Mouse (Mus musculus) heart, embryonic 14.5 days (tissue): Measurements from ENCODE around the gene Pbld2. TPM values are rescaled to one million over a fixed set of nuclear protein-coding genes. Genes with fewer than 3 reads are reported as not detected.

Source experiments
- ATAC-seq: fragments of 200-750 bp; cut with Nextera tagmentation; 2 replicates; pipeline ENCODE4 v1.8.0; 2017; ENCODE audit warnings: low read depth, moderate TSS enrichment; ENCODE audit not compliant: insufficient number of reproducible peaks, insufficient read depth, low FRiP score
- H3K27ac ChIP-seq, 2 experiments: fragments of 200-500 bp in 1 of 2; fragments of 300-500 bp in 1 of 2; sonication (generic) in 1 of 2; replicated peaks in 1 of 2; 2 replicates each; pipeline ENCODE4 v1.5.1; 2012 to 2014; ENCODE audit warnings: low read depth in 2 of 2, low read length in 2 of 2, control low read depth in 1 of 2, mild to moderate bottlenecking in 1 of 2, mixed read lengths in 1 of 2; ENCODE audit not compliant: control insufficient read depth in 1 of 2, insufficient read depth in 1 of 2
- H3K27me3 ChIP-seq: fragments of 300-500 bp; sonication (generic); 2 replicates; pipeline ENCODE4 v1.6.1; 2014; ENCODE audit warnings: mild to moderate bottlenecking, low read length, control low read depth; ENCODE audit not compliant: control insufficient read depth, insufficient read depth
- H3K36me3 ChIP-seq: fragments of 300-500 bp; sonication (generic); 2 replicates; pipeline ENCODE4 v1.6.1; 2014; ENCODE audit warnings: mild to moderate bottlenecking, control low read depth, low read length, mixed read lengths; ENCODE audit not compliant: control insufficient read depth, insufficient read depth
- H3K4me1 ChIP-seq, 2 experiments: fragments of 200-500 bp in 1 of 2; fragments of 300-500 bp in 1 of 2; sonication (generic) in 1 of 2; 2 replicates each; pipeline ENCODE4 v1.6.1; 2012 to 2014; ENCODE audit warnings: low read length in 2 of 2, control low read depth in 1 of 2, mixed read lengths in 1 of 2; ENCODE audit not compliant: control insufficient read depth in 2 of 2, insufficient read depth in 2 of 2
- H3K4me2 ChIP-seq: fragments of 300-500 bp; sonication (generic); 2 replicates; pipeline ENCODE4 v1.6.1; 2014; ENCODE audit warnings: mild to moderate bottlenecking, low read length
- H3K4me3 ChIP-seq, 2 experiments: fragments of 200-500 bp in 1 of 2; fragments of 300-500 bp in 1 of 2; sonication (generic) in 1 of 2; 2 replicates each; pipeline ENCODE4 v1.5.1; 2012 to 2014; ENCODE audit warnings: low read length in 2 of 2, mild to moderate bottlenecking in 2 of 2, control low read depth in 1 of 2, low read depth in 1 of 2, moderate library complexity in 1 of 2; ENCODE audit not compliant: control insufficient read depth in 1 of 2, insufficient read depth in 1 of 2
- H3K9ac ChIP-seq: fragments of 300-500 bp; sonication (generic); 2 replicates; pipeline ENCODE4 v1.6.1; 2014; ENCODE audit warnings: mild to moderate bottlenecking, low read length
- H3K9me3 ChIP-seq: fragments of 300-500 bp; sonication (generic); 2 replicates; pipeline ENCODE4 v1.6.1; 2016; ENCODE audit warnings: low read length, control low read depth; ENCODE audit not compliant: control insufficient read depth
- WGBS: fragments of 180-500 bp; shearing (Covaris S2); extraction: QIAGEN DNeasy Blood & Tissue Kit; methylation state at CpG from one replicate; pipeline ENCODE4 v1.1.7; 2014; 5-methylcytosine and 5-hydroxymethylcytosine counted together
- polyA plus RNA-seq: library from polyadenylated mRNA; unstranded; fragments of >200 nt; fragmentation: Nextera tagmentation; extraction: Ambion mirVana; gene quantifications from 2 replicates; pipeline ENCODE4 v1.2.1, GENCODE M21; 2014

Gene Pbld2
- polyA plus RNA-seq, 1 experiment from 2014 or later = 0.46 TPM

- no peak overlapping the region for H3K27ac ChIP-seq
- no peaks in the 10 kb centered on the region for H3K9me3 ChIP-seq
- H3K4me3 ChIP-seq = no peak overlapping the region
- H3K4me2 ChIP-seq = no peak overlapping the region
- H3K4me1 ChIP-seq = peaks cover 5 to 10% of the 10 kb centered on the region in 2 experiments; a peak in 3 of 4 replicates
- H3K27me3 ChIP-seq = peaks cover 3% of the 10 kb centered on the region; the same call in 1 of the 2 replicates
- no peak for ATAC-seq
- H3K36me3 ChIP-seq = no peaks in the 10 kb centered on the region
- no peak overlapping the region for H3K9ac ChIP-seq
- 78% methylated on average over 7 of the region's 7 CpGs for WGBS
Measured at GRCm38 (mm10) chr10:63091915-63092314, 67.8 kb downstream of the Pbld2 start.

- WGBS = 73% methylated on average over 9 of the region's 10 CpGs
- Histone ChIP-seq H3K27ac (no peak overlapping the region), H3K27me3 (peaks cover 11% of the 10 kb centered on the region), H3K4me2 (no peak overlapping the region), H3K9ac (no peak overlapping the region), H3K4me1 (peaks cover 5 to 10% of the 10 kb centered on the region in 2 experiments; a peak in 3 of 4 replicates), H3K36me3 (no peaks in the 10 kb centered on the region), H3K9me3 (no peaks in the 10 kb centered on the region), H3K4me3 (no peak overlapping the region)
- ATAC-seq = no peak
Measured at GRCm38 (mm10) chr10:63092616-63093550, 68.8 kb downstream of the Pbld2 start.

DNA sequence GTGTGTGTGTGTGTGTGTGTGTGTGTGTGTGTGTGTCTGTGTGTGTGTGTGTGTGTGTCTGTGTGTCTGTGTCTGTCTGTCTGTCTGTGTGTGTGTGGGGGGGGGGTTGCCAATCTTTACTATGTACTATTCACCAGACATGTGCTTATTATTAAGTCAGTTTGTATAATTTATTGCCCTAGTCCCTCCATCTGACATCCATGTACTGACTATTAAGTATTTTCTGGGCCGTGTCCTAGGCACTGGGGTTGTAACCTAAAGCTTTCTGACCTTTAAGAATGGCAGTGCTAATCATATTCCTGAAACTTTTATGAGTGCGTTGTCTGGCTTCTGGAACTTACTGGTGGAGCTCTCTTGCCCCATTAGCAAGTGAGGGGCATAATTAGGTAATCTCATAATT lies 72.6 kb downstream of the Pbld2 start:
- no peak for ATAC-seq
- no peak overlapping the region for H3K27ac ChIP-seq
- peaks cover 44% of the 10 kb centered on the region for H3K27me3 ChIP-seq
- no peaks in the 10 kb centered on the region for H3K36me3 ChIP-seq
- H3K4me1 ChIP-seq = peaks cover 6 to 7% of the 10 kb centered on the region in 2 experiments; a peak in 3 of 4 replicates
- H3K4me3 ChIP-seq = no peak overlapping the region
- H3K9ac ChIP-seq = no peak overlapping the region
- WGBS = 86% methylated on average over 2 of the region's 2 CpGs
- no peaks in the 10 kb centered on the region for H3K9me3 ChIP-seq
- no peak overlapping the region for H3K4me2 ChIP-seq

DNA sequence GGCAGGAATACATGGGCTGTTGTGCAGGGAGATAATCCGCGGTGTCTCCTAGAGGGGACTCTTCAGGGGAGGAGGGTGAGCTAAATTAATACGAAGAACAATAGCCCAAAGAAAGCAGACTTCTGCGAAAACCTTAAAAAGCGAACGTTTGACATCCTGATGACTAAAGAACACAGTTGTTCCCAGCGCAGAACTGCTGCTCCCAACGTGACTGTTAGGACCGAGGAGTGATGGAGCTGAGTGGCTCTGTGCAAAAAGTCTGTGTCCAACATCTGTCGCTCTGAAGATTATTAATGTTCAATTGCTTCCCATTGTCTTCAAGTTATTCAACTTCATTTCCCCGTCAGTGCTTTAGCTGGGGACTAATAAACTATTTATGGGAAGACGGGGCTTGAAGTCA lies 74.1 kb downstream of the Pbld2 start:
- Histone ChIP-seq H3K27ac (no peak overlapping the region), H3K9me3 (no peaks in the 10 kb centered on the region), H3K9ac (no peak overlapping the region), H3K27me3 (peaks cover 46% of the 10 kb centered on the region), H3K4me1 (peaks cover 6 to 7% of the 10 kb centered on the region in 2 experiments; a peak in 3 of 4 replicates), H3K4me2 (no peak overlapping the region), H3K36me3 (no peaks in the 10 kb centered on the region), H3K4me3 (no peak overlapping the region)
- no peak for ATAC-seq
- 68% methylated on average over 12 of the region's 12 CpGs for WGBS

GRCm38 (mm10) chr10:63099521-63099920 lies 75.4 kb downstream of the Pbld2 start, which contains the start of gene Atoh7:
TSS of gene Atoh7 (plus strand) at chr10:63099651.
- peak within 1 kb of the TSS; percentile 98 for H3K4me2 ChIP-seq
- peak within 1 kb of the TSS; percentile 72 for H3K9ac ChIP-seq
- H3K4me1 ChIP-seq = peaks cover 5 to 6% of the 10 kb centered on the region in 2 experiments; a peak in 3 of 4 replicates
- peak within 1 kb of the TSS; percentile 48 to 58 for H3K4me3 ChIP-seq
- 4% methylated on average over 16 of the region's 16 CpGs for WGBS
- no peak for ATAC-seq
- H3K27ac ChIP-seq = no peak within 1 kb of the TSS
- H3K36me3 ChIP-seq = no peaks in the 10 kb centered on the region
- no peaks in the 10 kb centered on the region for H3K9me3 ChIP-seq
- peaks cover 46% of the 10 kb centered on the region for H3K27me3 ChIP-seq

- peak; percentile 69; the same call in 1 of the 2 replicates for ATAC-seq
- no peaks in the 10 kb centered on the region for H3K36me3 ChIP-seq
- H3K27ac ChIP-seq = no peak overlapping the region
- H3K27me3 ChIP-seq = peaks cover 46% of the 10 kb centered on the region
- no peaks in the 10 kb centered on the region for H3K9me3 ChIP-seq
- peaks cover 5 to 6% of the 10 kb centered on the region in 2 experiments; a peak in 3 of 4 replicates for H3K4me1 ChIP-seq
- peak overlapping the region; percentile 98 for H3K4me2 ChIP-seq
- under 1% methylated on average over 60 of the region's 62 CpGs for WGBS
- peak overlapping the region; percentile 72 for H3K9ac ChIP-seq
- H3K4me3 ChIP-seq = peak overlapping the region; percentile 48 to 58
Measured at GRCm38 (mm10) chr10:63099941-63100562, 75.9 kb downstream of the Pbld2 start.

- Histone ChIP-seq H3K4me2 (peak overlapping the region; percentile 98), H3K9me3 (no peaks in the 10 kb centered on the region), H3K9ac (peak overlapping the region; percentile 72), H3K27me3 (peaks cover 46% of the 10 kb centered on the region), H3K4me3 (peak overlapping the region; percentile 48 to 58), H3K27ac (no peak overlapping the region), H3K4me1 (peaks cover 5 to 6% of the 10 kb centered on the region in 2 experiments; a peak in 3 of 4 replicates), H3K36me3 (no peaks in the 10 kb centered on the region)
- WGBS = 20% methylated on average over 9 of the region's 9 CpGs
- ATAC-seq = no peak
Measured at GRCm38 (mm10) chr10:63100657-63101056, 76.5 kb downstream of the Pbld2 start.
